Mouse (Mus musculus): ENCODE data around the gene Tap2.

Gene Tap2

DNA sequence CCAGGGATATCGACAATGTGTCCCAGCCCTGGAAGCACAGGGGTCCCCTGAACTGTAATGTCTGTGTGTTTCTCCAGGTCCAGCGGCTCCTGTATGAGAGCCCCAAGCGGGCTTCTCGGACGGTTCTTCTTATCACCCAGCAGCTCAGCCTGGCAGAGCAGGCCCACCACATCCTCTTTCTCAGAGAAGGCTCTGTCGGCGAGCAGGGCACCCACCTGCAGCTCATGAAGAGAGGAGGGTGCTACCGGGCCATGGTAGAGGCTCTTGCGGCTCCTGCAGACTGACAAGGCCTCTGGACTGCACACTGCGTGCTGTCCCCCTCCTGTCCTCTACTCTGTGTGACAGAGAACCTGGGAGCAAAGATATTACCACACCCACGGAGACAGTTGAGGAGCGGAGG is 6.8 kb upstream of the Tap2 start:
- no peak for DNase-seq (ENCODE audit: low spot score in 2 of 2)

DNA sequence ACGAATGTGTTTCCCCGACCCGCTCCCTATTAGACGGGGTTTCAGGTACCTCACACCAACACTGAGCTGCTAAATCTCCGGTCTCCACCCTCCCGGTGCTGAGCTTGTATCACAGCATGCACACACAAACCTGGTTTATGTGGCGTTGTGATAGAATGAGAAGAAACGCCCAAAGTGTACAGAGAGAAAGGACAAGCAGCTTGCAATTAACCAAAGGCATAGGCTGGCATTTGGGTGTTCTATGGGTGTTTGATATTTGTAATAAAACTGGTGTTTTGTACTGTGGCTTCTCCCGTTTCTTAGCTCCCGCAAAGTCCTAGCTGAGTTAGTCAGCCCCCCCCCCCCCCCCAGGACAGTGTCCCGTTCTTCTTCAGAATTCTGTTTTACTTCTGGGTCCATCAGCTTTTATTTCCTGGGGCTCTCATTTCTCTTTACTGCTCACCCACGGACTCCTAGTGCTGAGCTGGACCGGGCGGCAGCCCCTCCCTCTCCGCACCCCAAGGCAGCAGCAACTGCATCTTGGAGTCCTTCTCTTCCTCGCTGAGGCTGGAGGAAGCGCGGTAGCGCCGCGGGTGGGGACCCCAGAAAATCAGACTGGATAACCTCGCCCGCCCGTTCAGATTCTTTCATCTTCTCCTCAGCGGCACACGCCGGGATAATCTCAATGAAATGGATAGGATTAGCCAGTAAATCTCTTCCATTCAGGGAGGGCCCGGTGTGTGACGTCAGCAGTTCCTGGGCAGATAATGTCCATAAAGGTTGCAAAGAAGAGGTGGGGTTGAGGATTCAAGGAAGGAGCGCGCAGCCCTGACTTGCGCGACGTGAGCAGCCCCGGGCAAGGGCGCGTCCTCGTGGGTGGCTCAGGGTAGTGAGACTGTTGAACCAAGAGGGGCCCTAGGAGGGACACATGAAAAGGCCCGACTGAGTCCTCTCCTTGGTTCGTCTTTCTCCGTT is 6.1 kb upstream of the Tap2 start, which contains the start of gene Psmb8:
TSS of gene Psmb8 (plus strand) at position 781 of the 954 bp plus-strand sequence.
- DNase-seq (ENCODE audit: low spot score in 2 of 2) = peak; percentile 93 to 95

- DNase-seq (ENCODE audit: low spot score in 2 of 2) = peak; percentile 36 to 61
Observed at GRCm38 (mm10) chr17:34197904-34198520, 5.3 kb upstream of the Tap2 start.

DNA sequence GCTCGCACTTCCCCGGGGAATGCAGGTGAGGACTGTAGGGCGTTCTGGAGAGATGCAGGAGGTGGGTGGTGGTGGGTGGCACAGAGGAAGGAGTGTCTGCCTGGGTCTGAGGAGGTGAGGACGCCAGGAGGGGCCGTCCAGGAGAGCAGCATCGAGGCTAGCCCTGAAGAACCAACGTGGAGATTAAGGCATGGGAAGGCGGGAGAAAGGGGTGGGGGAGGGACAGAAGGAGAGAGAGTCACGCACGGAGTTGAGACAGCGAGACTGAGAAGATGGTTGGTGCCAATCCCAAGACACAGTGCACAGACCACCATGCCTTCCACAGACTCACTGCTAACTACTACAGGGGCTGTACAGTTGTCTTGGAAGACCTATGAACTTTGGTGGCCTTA is 4.8 kb upstream of the Tap2 start:
- DNase-seq (ENCODE audit: low spot score in 2 of 2) = no peak

DNA sequence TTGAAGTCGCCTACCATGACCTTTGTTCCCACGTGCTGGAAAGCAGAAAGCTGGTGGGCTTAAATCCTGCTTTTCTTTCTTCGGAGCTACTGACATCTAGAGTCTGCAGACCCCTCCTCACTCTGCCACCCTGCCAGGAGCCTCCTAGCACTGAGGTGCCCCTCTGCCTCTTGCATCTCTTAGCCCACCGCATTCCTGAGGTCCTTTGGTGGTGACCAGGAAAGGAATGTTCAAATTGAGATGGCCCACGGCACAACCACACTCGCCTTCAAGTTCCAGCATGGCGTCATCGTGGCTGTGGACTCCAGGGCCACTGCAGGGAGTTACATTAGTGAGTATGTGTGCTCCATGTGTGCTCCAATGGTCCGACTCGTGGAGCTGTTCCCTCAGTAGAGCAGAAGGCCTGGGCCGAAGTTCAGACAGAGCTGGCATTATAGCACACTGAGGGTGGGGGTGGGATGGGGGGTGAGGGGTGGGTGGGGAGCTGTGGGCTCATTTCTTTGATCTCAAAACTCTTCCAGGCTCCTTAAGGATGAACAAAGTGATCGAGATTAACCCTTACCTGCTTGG is 4.2 kb upstream of the Tap2 start:
- DNase-seq (ENCODE audit: low spot score in 2 of 2) = no peak

- DNase-seq (ENCODE audit: low spot score in 2 of 2) = no peak
Observed at GRCm38 (mm10) chr17:34200047-34200446, 3.3 kb upstream of the Tap2 start.

DNA sequence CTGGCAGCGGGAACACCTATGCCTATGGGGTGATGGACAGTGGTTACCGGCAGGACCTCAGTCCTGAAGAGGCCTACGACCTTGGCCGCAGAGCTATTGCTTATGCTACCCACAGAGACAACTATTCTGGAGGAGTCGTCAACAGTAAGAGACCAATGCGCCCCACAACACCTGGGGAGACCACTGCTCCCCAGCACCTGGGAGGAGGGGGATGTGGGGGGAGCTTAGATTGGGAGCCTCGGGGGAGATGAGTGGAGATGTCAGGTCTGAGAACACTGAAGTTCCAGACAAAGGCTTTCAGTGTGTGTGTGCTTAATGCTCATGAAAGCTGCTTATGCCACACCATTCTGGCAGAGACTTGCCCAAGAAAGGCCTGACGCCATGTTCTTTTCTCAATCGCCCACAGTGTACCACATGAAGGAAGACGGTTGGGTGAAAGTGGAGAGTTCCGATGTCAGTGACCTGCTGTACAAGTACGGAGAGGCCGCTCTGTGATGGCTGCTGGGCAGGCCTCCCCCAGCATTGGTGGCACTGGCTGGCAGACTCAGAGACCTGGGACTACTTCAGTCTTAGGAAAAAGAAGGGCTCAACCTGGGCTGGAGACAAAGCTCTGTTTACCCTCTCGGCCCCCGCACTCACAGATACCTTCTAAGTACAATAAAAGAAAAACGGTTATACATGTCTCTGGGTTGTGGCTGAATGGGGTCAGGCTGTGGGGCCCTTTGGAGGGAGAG is 2.4 kb upstream of the Tap2 start:
- DNase-seq (ENCODE audit: low spot score in 2 of 2) = no peak

DNA sequence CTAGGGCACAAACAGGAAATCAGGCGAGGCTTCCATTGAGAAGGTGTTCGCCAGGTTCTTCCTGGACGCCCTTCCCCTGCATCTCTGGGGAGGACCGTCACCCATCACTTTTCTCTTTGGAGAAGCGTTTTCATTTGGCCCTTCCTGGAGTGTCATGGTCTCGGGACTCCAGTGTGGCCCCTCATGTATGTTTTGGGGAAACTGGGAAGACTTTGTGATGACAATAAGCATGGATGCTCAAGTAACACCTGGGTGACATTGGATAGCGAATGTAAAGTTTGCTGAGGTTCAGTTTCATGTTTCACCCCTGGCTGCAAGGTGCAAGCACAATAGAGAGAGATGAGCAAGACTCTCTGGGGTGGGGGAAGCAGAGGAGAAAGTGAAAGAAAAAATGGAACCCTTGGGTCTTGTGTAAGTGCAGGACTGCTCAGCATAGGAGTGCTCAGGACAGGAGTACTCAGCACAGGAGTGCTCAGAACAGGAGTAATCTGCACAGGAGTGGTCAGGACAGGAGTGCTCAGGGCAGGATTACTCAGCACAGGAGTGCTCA is 1.7 kb upstream of the Tap2 start:
- DNase-seq (ENCODE audit: low spot score in 2 of 2) = no peak

DNA sequence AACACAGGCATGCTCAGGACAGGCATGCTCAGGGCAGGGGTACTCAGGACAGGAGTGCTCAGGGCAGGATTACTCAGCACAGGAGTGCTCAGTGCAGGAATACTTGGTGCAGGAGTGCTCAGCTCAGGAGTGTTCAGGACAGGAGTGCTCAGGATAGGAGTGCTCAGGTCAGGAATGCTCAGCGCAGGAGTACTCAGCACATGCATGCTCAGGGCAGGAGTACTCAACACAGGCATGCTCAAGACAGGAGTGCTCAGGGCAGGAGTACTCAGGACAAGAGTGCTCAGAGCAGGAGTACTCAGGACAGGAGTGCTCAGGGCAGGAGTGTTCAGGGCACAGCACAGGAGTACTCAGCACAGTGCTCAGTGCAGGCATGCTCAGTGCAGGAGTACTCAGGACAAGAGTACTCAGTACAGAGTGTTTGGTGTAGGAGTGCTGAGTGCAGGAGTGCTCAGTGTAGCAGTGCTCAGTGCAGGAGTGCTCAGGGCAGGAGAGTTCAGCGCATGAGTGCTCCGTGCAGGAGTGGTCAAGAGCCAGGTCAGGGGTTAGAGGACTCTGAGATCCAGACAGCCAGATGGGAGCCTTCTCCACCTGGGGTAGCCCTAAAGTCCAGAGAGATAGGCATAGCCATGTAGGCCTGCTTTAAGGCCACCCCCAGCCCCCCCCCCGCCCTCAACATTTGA is 426 bp upstream of the Tap2 start:
- no peak for DNase-seq (ENCODE audit: low spot score in 2 of 2)

- peak; percentile 88 to 89 for DNase-seq (ENCODE audit: low spot score in 2 of 2)
Observed at GRCm38 (mm10) chr17:34204303-34205010, 1.1 kb downstream of the Tap2 start.

- peak in 1 of 2 experiments; percentile 63 for DNase-seq (ENCODE audit: low spot score in 2 of 2)
Observed at GRCm38 (mm10) chr17:34205021-34205745, 1.9 kb downstream of the Tap2 start.

- DNase-seq (ENCODE audit: low spot score in 2 of 2) = no peak
Observed at GRCm38 (mm10) chr17:34205746-34206176, 2.4 kb downstream of the Tap2 start.

- no peak for DNase-seq (ENCODE audit: low spot score in 2 of 2)
Observed at GRCm38 (mm10) chr17:34206731-34207130, 3.4 kb downstream of the Tap2 start.

DNA sequence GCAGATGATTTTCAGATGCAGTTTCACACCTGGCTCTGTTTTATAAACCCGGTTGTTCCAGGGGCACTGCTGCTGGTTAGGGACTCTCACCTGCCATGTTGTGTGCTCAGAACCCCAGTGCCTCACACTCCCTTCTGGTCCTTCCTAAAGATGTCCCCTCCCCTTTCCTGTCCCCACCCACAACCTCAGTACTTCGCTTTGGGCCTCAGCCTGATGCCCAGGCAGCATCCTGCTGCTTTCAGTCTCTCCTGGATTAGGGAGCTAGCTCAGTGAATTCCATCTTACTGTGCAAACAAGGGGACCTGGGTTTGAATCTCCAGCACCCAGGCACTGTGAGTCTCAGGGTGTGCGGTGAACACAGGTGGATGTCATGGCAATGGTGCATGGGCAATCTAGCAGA is 4.1 kb downstream of the Tap2 start:
- DNase-seq (ENCODE audit: low spot score in 2 of 2) = no peak

DNA sequence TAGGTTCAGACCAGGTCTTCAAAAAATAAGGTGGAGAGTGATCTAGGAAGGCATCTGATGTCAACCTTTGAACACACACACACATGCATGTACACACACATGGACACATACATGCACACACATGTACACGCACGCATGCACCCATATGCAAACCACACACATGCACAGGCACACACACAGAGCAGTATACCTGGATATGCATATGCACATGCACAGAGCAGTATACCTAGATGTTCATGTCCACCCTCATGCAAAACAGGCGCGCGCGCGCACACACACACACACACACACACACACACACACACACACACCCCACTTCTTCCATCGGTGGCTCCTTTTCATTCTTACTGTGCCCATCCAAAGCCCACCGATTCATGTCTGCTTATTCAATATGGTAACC is 4.5 kb downstream of the Tap2 start:
- DNase-seq (ENCODE audit: low spot score in 2 of 2) = no peak

DNA sequence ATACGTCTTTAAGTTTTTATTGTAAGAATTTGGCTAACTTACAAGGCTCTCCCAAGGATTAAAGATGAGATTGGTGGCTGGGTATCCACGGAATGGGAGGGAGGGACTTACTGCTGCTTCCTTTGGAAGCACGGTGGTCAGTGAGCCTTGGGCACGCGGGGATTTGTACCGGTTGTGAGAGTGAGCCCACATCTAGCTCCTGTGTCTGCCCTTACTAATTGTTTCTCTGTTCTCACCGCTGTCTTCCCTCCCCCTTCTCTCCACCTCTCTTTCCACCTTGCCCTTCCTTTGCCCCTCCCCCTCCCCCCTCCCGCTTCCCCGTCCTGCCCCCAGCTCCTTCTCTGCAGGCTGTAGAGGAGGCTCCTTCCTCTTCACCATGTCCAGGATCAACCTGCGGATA is 5.1 kb downstream of the Tap2 start:
- DNase-seq (ENCODE audit: low spot score in 2 of 2) = no peak

DNA sequence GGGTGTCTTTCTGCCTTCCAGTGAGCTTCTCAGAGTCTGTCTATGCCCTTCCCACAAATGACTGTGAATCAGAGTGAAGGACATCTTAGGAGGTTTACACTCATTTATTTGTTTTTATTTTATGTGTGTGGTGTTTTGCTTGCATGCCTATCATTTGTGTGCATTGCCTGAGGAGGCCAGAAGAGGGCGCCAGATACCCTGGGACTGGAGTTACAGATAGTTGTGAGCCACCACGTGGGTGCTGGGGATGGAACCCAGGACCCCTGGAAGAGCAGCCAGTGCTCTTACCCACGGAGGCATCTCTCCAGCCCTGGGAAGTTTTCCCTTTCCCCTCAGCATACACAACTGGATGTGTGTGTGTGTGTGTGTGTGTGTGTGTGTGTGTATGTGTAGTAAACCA is 6.4 kb downstream of the Tap2 start:
- no peak for DNase-seq (ENCODE audit: low spot score in 2 of 2)

- no peak for DNase-seq (ENCODE audit: low spot score in 2 of 2)
Observed at GRCm38 (mm10) chr17:34210599-34210998, 7.3 kb downstream of the Tap2 start.

- DNase-seq (ENCODE audit: low spot score in 2 of 2) = no peak
Observed at GRCm38 (mm10) chr17:34211746-34212365, 8.5 kb downstream of the Tap2 start.
